Mouse (Mus musculus): Measurements from ENCODE around the gene Asb10. TPM values are rescaled to one million over a fixed set of nuclear protein-coding genes. Genes with fewer than 3 reads are reported as not detected.

Asb10 gene
- polyA plus RNA-seq, 1 experiment from 2014 or later, result 1.1 TPM

- Histone ChIP-seq H3K36me3 (no peaks in the 10 kb centered on the region), H3K27me3 (peaks cover 9% of the 10 kb centered on the region), H3K27ac (replicated peaks) (no peak overlapping the region), H3K4me1 (peaks cover 16% of the 10 kb centered on the region; the same call in 1 of the 2 replicates), H3K9me3 (replicated peaks) (no peaks in the 10 kb centered on the region), H3K4me2 (replicated peaks) (no peak overlapping the region), H3K4me3 (replicated peaks) (no peak overlapping the region), H3K9ac (no peak overlapping the region)
- no peak for ATAC-seq (ENCODE audit: insufficient number of reproducible peaks, low FRiP score, low TSS enrichment, low read depth)
- 52% methylated on average over 5 of the region's 5 CpGs for WGBS
These were observed 6.5 kb downstream of the Asb10 start for GRCm38 (mm10) chr5:24534292-24534691.

DNA sequence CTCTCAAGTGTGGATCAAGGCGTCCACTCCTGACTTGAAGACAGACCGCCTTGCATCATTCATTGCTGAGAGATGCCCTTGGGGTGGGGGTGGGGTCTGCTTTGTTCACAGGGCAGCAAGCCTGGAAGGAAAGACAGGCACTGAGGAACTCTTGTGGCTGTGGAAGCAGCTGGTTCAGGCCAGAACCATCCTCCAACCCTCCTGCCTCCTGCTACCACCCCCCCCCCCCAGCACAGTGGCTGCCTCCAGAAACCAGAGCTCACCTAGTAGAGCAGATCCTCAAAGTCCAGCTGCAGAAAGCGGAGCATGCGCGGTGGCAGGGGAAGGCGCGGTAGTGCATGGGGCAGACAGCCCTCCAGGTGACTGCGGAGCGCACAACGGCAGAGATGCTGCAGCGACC, 7.4 kb downstream of the Asb10 start:
- peaks cover 16% of the 10 kb centered on the region; the same call in 1 of the 2 replicates for H3K4me1 ChIP-seq
- H3K27me3 ChIP-seq, result peaks cover 18% of the 10 kb centered on the region

GRCm38 (mm10) chr5:24530042-24530689, 10.6 kb downstream of the Asb10 start:
- Histone ChIP-seq H3K27me3 (peaks cover 49% of the 10 kb centered on the region), H3K4me2 (replicated peaks) (no peak overlapping the region)
- 17% methylated on average over 24 of the region's 24 CpGs for WGBS

More for the DNA sequence above, 7.4 kb downstream of the Asb10 start:
- ATAC-seq (ENCODE audit: insufficient number of reproducible peaks, low FRiP score, low TSS enrichment, low read depth), result no peak
- H3K9me3 ChIP-seq (replicated peaks), result no peaks in the 10 kb centered on the region
- no peaks in the 10 kb centered on the region for H3K36me3 ChIP-seq
- 37% methylated on average over 11 of the region's 11 CpGs for WGBS
- no peak overlapping the region for H3K27ac ChIP-seq (replicated peaks)
- no peak overlapping the region for H3K9ac ChIP-seq
- no peak overlapping the region for H3K4me3 ChIP-seq (replicated peaks)
- no peak overlapping the region for H3K4me2 ChIP-seq (replicated peaks)

GRCm38 (mm10) chr5:24527780-24528179, 13.0 kb downstream of the Asb10 start:
- no peaks in the 10 kb centered on the region for H3K36me3 ChIP-seq
- H3K27me3 ChIP-seq, result peaks cover 73% of the 10 kb centered on the region
- H3K4me2 ChIP-seq (replicated peaks), result no peak overlapping the region
- no peak overlapping the region for H3K4me3 ChIP-seq (replicated peaks)
- peaks cover 22% of the 10 kb centered on the region for H3K4me1 ChIP-seq
- no peak overlapping the region for H3K9ac ChIP-seq
- no peaks in the 10 kb centered on the region for H3K9me3 ChIP-seq (replicated peaks)
- no peak overlapping the region for H3K27ac ChIP-seq (replicated peaks)
- no peak for ATAC-seq (ENCODE audit: insufficient number of reproducible peaks, low FRiP score, low TSS enrichment, low read depth)
- WGBS, result 16% methylated on average over 6 of the region's 6 CpGs

More at GRCm38 (mm10) chr5:24530042-24530689, 10.6 kb downstream of the Asb10 start:
- Histone ChIP-seq H3K27ac (replicated peaks) (no peak overlapping the region), H3K9ac (no peak overlapping the region), H3K9me3 (replicated peaks) (no peaks in the 10 kb centered on the region), H3K4me1 (peaks cover 22% of the 10 kb centered on the region), H3K4me3 (replicated peaks) (no peak overlapping the region), H3K36me3 (no peaks in the 10 kb centered on the region)
- ATAC-seq (ENCODE audit: insufficient number of reproducible peaks, low FRiP score, low TSS enrichment, low read depth), result no peak; the same call in 1 of the 2 replicates

DNA sequence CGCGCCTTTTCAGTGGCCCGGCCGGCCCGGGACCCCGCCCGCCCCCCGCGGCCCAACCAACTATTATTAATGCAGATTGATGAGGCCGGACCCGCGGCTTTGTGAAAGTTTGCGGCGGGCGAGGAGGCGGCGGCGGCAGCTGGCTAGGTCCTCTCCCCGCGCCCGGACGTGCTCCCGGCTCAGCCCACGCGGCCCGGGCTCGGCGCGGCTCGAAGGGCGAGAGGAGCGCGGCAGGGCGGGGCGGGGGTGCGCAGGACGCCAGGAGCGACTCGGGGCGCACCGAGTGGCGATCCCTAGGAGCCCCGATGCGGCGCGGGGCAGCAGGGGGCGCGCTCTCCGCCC, 13.9 kb downstream of the Asb10 start, which contains the start of gene Gbx1:
TSS of gene Gbx1 (minus strand) at position 314 of the 342 bp plus-strand sequence.
- peaks cover 22% of the 10 kb centered on the region for H3K4me1 ChIP-seq
- peak within 1 kb of the TSS; percentile 80 for H3K4me2 ChIP-seq (replicated peaks)
- no peak for ATAC-seq (ENCODE audit: insufficient number of reproducible peaks, low FRiP score, low TSS enrichment, low read depth)
- H3K9ac ChIP-seq, result no peak within 1 kb of the TSS
- H3K27ac ChIP-seq (replicated peaks), result no peak within 1 kb of the TSS
- 0% methylated on average over 37 of the region's 49 CpGs for WGBS
- peak within 1 kb of the TSS; percentile 44 for H3K4me3 ChIP-seq (replicated peaks)
- no peaks in the 10 kb centered on the region for H3K9me3 ChIP-seq (replicated peaks)
- H3K36me3 ChIP-seq, result no peaks in the 10 kb centered on the region
- peaks cover 82% of the 10 kb centered on the region for H3K27me3 ChIP-seq

DNA sequence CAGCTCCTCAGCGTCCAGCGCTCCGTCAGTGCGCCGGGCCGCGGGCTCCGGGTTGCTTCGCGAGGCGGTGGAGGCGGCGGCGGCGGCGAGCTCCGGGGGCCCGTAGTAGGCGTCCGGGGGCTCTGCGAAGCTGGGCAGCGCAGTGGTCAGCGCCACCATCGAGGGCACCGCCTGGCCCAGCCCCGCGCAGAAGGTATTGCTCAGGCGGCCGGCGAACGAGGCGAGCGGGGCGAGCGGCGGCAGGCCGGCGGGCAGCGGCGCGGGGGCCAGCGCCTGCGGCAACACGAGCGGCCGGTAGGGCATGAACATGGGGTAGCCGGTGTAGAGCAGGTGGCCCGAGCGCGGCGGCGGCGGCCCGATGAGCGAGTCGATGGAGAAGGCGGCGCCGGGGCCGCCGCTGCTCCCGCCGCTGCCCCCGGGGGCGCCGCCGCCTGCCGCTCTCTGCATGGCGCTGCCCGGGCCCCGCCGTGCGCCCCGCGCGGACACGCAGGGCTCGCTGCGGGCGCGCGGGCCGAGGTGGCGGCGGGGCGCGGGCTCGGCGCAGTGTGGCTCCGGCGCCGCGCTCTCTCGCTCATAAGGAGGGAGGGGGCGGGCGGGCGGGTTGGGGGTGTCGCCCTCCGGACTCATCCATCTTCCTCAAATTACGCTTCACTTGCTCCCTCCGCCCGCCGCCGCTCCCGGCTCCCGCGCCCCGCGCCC, 14.4 kb downstream of the Asb10 start:
- no peak overlapping the region for H3K27ac ChIP-seq (replicated peaks)
- ATAC-seq (ENCODE audit: insufficient number of reproducible peaks, low FRiP score, low TSS enrichment, low read depth), result no peak
- H3K9me3 ChIP-seq (replicated peaks), result no peaks in the 10 kb centered on the region
- peaks cover 22% of the 10 kb centered on the region for H3K4me1 ChIP-seq
- H3K9ac ChIP-seq, result no peak overlapping the region
- H3K27me3 ChIP-seq, result peaks cover 88% of the 10 kb centered on the region
- no peaks in the 10 kb centered on the region for H3K36me3 ChIP-seq
- H3K4me2 ChIP-seq (replicated peaks), result peak overlapping the region; percentile 80
- under 1% methylated on average over 67 of the region's 109 CpGs for WGBS
- peak overlapping the region; percentile 44 for H3K4me3 ChIP-seq (replicated peaks)

DNA sequence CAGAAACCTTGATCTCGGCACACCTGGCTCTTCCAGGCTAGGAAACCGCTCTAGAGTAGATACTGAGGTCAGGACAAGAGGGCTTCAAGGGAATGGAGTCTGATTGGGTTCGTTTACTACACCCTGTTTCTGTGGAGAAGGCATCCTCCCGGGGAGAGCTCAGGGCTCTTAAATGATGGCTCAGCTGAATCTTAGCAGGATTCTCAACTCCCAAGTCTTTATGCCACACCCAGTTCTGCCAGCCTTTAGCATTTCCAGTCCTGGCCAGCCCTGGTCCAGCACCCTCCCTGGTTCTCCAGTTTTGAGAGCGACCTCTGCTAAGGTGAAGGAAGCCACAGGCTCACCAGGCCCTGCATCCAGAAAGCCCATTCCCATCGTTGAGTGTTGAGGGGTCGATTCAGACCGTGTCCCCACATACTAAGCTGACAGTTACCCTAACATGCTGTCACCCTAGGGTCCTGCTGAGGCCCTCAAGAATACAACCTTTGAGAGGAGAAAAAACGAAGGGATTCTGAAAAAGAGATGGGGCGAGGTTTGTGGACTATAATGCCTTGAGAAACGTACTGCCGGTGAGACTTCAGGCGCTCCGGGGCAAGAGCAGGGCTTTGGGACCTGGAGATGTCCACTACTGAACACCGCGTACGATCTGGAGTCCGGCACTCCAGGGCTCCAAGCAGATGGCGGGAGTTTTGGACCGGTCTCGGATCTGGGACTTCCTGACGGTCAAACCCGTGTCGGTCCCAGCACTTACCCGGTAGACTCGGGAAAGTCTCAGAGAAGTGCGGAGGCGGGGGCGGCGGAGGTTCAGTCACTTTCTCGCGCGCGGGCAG, 15.2 kb downstream of the Asb10 start:
- H3K4me3 ChIP-seq (replicated peaks), result peak overlapping the region; percentile 44
- no peak overlapping the region for H3K9ac ChIP-seq
- 4% methylated on average over 34 of the region's 34 CpGs for WGBS
- peak overlapping the region; percentile 80 for H3K4me2 ChIP-seq (replicated peaks)
- no peak for ATAC-seq (ENCODE audit: insufficient number of reproducible peaks, low FRiP score, low TSS enrichment, low read depth)
- no peak overlapping the region for H3K27ac ChIP-seq (replicated peaks)
- H3K4me1 ChIP-seq, result peaks cover 21% of the 10 kb centered on the region
- H3K36me3 ChIP-seq, result no peaks in the 10 kb centered on the region
- H3K27me3 ChIP-seq, result peaks cover 89% of the 10 kb centered on the region
- H3K9me3 ChIP-seq (replicated peaks), result no peaks in the 10 kb centered on the region

DNA sequence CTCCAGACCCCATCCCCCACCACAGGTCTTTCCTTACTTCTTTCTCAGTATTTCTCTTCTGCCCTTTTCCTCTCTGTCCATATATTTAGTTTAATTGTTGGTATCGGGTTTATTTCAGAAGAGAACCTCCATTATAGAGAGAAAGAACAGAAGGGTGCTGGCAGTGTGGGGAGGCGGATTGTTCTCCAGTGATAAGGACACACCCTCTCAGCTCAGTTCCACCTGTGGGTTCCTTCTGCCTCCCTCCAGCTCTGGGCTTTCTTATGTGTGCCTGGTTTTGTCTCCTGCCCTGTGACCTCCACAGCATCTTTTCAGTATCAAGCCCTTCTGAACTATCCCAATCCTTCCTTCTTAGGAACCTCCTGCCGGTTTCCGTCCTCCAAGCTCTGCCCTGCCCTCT, 16.3 kb downstream of the Asb10 start:
- no peak for ATAC-seq (ENCODE audit: insufficient number of reproducible peaks, low FRiP score, low TSS enrichment, low read depth)
- no peak overlapping the region for H3K4me2 ChIP-seq (replicated peaks)
- H3K27me3 ChIP-seq, result peaks cover 91% of the 10 kb centered on the region
- WGBS, result 12% methylated on average over 4 of the region's 4 CpGs
- no peak overlapping the region for H3K4me3 ChIP-seq (replicated peaks)
- no peaks in the 10 kb centered on the region for H3K36me3 ChIP-seq
- no peaks in the 10 kb centered on the region for H3K9me3 ChIP-seq (replicated peaks)
- H3K4me1 ChIP-seq, result peaks cover 15% of the 10 kb centered on the region
- no peak overlapping the region for H3K9ac ChIP-seq
- no peak overlapping the region for H3K27ac ChIP-seq (replicated peaks)

DNA sequence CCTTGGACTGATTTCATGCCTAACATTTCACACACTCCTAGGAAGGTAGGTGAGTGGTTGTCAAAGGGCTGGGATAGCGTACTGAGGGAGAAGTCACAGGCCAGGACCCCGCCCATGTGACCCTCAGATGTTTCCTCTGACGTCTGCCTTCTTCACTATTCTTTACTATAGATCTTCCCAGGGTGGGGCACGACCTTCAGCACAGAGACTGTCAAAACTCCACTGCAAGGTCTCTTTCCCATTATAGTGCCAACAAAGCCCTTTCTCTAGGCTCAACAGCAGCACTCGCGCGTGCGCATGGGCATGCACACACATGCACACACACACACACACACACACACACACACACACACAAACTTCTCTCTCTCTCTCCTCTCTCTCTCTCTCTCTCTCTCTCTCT, 17.0 kb downstream of the Asb10 start:
- no peak overlapping the region for H3K4me2 ChIP-seq (replicated peaks)
- ATAC-seq (ENCODE audit: insufficient number of reproducible peaks, low FRiP score, low TSS enrichment, low read depth), result no peak
- no peak overlapping the region for H3K4me3 ChIP-seq (replicated peaks)
- H3K27me3 ChIP-seq, result peaks cover 84% of the 10 kb centered on the region
- H3K27ac ChIP-seq (replicated peaks), result no peak overlapping the region
- WGBS, result 40% methylated on average over 8 of the region's 8 CpGs
- no peaks in the 10 kb centered on the region for H3K9me3 ChIP-seq (replicated peaks)
- H3K36me3 ChIP-seq, result no peaks in the 10 kb centered on the region
- peaks cover 15% of the 10 kb centered on the region for H3K4me1 ChIP-seq
- no peak overlapping the region for H3K9ac ChIP-seq

DNA sequence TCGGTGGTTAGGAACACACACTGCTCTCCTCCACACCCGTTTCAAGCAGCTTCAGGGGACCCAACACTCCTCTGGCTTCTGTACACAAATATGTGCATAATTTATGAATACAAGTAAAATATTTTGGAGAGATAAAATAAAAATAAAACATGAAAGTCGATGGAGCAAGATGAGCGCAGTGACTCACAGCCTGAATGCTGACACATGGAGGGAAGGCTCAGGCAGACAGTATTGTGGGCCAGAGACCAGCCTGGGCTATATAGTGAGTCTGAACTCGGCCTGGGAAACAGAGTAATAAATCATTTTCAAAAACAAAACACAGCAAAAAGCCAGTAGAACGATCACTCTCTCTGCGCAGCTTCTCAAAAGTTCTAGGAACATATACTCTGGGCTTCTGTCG, 19.4 kb downstream of the Asb10 start:
- Histone ChIP-seq H3K4me3 (replicated peaks) (no peak overlapping the region), H3K27me3 (peaks cover 69% of the 10 kb centered on the region), H3K9me3 (replicated peaks) (no peaks in the 10 kb centered on the region), H3K36me3 (no peaks in the 10 kb centered on the region), H3K4me2 (replicated peaks) (no peak overlapping the region), H3K4me1 (peaks cover 6% of the 10 kb centered on the region), H3K9ac (no peak overlapping the region), H3K27ac (replicated peaks) (no peak overlapping the region)
- 62% methylated on average over 8 of the region's 8 CpGs for WGBS
- ATAC-seq (ENCODE audit: insufficient number of reproducible peaks, low FRiP score, low TSS enrichment, low read depth), result no peak

GRCm38 (mm10) chr5:24512271-24512670, 28.5 kb downstream of the Asb10 start:
- Histone ChIP-seq H3K4me1 (no peaks in the 10 kb centered on the region), H3K27ac (replicated peaks) (no peak overlapping the region), H3K9me3 (replicated peaks) (no peaks in the 10 kb centered on the region), H3K4me3 (replicated peaks) (no peak overlapping the region), H3K9ac (no peak overlapping the region), H3K36me3 (no peaks in the 10 kb centered on the region), H3K4me2 (replicated peaks) (no peak overlapping the region), H3K27me3 (peaks cover 5% of the 10 kb centered on the region)
- ATAC-seq (ENCODE audit: insufficient number of reproducible peaks, low FRiP score, low TSS enrichment, low read depth), result no peak
- 36% methylated on average over 8 of the region's 8 CpGs for WGBS

All from embryonic facial prominence, embryonic 15.5 days (tissue).